Mouse (Mus musculus) CH12.LX (cell line): ENCODE measurements at regions not wholly inside any gene's neighbourhood (a gene's known extent, or its start where the extent isn't known, plus 50 kb on each side); places are given as distances from the start of the nearest gene placed in this dataset.

Experiments
- POLR2AphosphoS2 ChIP-seq: IDR thresholded peaks from 2 replicates; pipeline ENCODE4 v1.6.1; 2011; ENCODE audit warnings: low read depth, low read length, improper control_type of control experiment
- RCOR1 ChIP-seq: conservative IDR thresholded peaks from 2 replicates; pipeline ENCODE4 v1.6.1; 2012; ENCODE audit warnings: low read depth, mild to moderate bottlenecking, inconsistent platforms, low read length, improper control_type of control experiment
- USF1 ChIP-seq: IDR thresholded peaks from 2 replicates; pipeline ENCODE4 v1.6.1; 2014; ENCODE audit warnings: low read depth, mild to moderate bottlenecking, inconsistent platforms, low read length, improper control_type of control experiment

DNA sequence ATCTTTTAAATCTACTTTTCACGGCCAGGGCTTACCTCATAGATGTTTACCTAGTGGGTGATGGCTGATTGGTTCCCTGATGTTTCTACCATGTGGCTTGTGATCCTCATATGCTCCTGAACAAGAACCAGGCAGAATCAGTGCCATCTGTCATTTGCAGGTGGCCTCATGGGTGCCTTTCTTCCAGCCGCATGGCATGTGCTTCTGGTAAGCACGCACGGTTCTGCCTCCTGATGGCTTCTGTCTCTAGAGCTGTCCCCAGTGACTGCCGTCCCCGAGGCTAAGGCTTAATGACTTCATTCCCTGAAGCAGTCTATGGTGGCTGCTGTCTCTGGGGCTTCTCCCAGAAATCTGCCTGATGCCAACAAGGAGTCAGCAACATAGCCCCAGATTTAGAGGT is 117.3 kb upstream of the Kit start:
- TF ChIP-seq POLR2AphosphoS2 (no peak), USF1 (no peak), RCOR1 (no peak)
